Mouse (Mus musculus) erythroblast, embryonic 14.5 days (primary cell): ENCODE results near the gene Nasp.

Experiments used
- GATA1 ChIP-seq: IDR thresholded peaks from 2 replicates; pipeline ENCODE4 v1.6.1; 2012; ENCODE audit warnings: low read length, inconsistent platforms, mixed read lengths
- TAL1 ChIP-seq: IDR thresholded peaks from 3 replicates; pipeline ENCODE4 v1.6.1; 2012; ENCODE audit warnings: low read length, inconsistent platforms, mixed read lengths

GRCm38 (mm10) chr4:116655658-116656057 is 27.9 kb upstream of the Nasp start:
- no peak for TF ChIP-seq GATA1
- no peak for TF ChIP-seq TAL1
